Mouse (Mus musculus): ENCODE data around the gene Phf20.
"Not testable (repeated sequence)": the region's sequence is repeated elsewhere in the genome, so short reads cannot be mapped to it uniquely, and the experiment has no call there.

Gene Phf20

DNA sequence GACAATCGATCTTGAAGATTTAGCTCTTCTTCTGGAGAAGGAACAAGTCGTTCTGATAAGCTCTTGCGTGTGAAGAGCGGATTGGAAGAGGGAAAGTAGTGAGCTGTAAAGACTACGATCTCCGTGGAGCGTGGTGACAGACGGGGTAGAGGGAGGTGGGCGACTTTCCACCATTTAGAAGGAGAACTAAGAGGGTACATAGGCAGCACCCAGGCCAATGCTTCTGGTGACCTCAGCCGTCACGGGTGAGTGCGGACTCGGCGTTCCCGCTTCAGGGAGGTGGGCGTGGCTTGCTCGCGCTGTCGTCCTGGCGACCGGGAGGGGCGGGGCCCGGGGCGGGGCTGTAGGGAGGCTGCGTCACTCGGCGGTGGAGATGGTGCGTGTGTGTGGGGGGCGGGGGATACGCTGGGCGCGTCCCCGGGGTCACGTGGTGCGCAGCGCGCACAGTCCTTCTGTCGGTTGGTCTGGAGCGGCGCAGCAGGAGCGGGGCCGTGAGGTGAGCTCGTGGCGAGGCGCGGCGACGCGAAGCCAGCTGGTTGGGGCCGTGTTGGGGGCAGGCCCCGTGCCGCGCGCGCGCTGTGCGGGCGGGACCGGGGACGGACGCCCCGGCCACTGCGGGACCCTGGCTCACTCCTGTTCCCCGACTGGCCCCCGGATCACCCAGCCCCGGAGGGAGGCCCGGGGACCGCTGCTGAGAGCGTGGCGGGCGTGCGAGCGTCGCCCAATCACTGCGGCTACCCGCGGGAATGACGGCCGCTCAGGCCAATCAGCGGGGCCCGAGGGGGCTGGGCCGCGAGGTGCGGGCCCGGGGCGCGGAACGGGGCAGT lies at the start of gene Phf20:
Gene Phf20, plus strand, starts transcription at position 165 of the 827 bp plus-strand sequence.
- peak; percentile 98 for DNase-seq (ENCODE audit: low spot score)

- no peak for DNase-seq (ENCODE audit: low spot score)
Observed at GRCm38 (mm10) chr2:156147316-156147915, 48.9 kb upstream of the Phf20 start.

- DNase-seq (ENCODE audit: low spot score), result no peak
Observed at GRCm38 (mm10) chr2:156151538-156151937, 44.7 kb upstream of the Phf20 start.

- DNase-seq (ENCODE audit: low spot score), result no peak
Observed at GRCm38 (mm10) chr2:156165478-156165877, 30.8 kb upstream of the Phf20 start.

- DNase-seq (ENCODE audit: low spot score), result no peak
Observed at GRCm38 (mm10) chr2:156166557-156166956, 29.7 kb upstream of the Phf20 start.

DNA sequence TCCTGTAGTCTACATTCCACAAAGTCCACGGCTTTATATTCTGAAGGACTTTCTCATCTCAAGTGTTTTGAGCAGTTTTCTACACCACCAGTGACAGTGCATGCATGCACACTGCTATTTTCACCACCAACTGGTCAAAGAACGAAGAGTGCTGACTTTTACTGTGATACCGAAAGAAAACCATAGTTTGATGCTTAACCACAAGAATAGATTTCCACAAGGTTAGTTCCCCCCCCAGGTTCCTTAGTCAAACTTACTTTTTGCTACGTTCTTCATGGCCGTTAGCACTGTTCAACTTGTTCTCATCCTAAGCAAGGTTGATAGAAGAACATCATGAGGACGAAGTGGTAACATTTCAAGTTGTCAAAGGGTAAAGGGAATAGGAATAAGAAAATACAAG lies 19.2 kb upstream of the Phf20 start:
- DNase-seq (ENCODE audit: low spot score), result no peak

DNA sequence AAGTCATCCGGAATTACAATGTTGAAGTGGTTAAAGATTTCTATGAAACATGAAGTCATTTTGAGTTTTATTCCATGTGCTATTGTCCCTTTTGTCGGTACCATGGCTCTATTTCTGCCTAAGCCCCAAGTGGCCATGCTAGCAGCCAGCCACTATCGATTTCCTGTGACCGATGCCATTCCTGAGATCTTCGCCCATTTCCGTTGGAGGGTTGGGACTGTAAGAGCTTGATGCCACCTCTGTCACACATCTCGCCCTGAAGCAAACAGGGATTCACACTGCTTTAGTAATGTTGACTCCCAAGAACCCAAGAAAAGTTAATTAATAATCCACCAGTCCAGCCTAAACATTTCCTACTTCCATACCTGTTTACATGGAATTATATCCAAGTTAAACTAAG lies 18.6 kb upstream of the Phf20 start:
- no peak for DNase-seq (ENCODE audit: low spot score)

- DNase-seq (ENCODE audit: low spot score), result peak; percentile 86
Observed at GRCm38 (mm10) chr2:156179046-156179795, 17.0 kb upstream of the Phf20 start.

DNA sequence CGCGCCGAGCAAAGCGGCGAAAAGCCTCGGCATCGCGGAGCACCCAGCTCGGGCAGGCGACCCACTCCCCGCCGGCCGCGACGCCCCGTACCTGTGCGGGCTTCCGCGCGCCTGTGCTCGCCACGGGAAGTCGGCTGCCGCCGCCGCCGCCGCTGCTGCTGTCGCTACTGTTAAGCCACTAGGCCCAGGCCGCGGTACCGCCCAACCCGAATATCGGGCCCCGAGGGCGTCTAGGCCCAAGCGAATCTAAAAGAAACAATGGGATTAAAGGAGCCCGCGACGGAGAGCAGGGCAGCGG lies 16.5 kb upstream of the Phf20 start:
- DNase-seq (ENCODE audit: low spot score), result no peak

DNA sequence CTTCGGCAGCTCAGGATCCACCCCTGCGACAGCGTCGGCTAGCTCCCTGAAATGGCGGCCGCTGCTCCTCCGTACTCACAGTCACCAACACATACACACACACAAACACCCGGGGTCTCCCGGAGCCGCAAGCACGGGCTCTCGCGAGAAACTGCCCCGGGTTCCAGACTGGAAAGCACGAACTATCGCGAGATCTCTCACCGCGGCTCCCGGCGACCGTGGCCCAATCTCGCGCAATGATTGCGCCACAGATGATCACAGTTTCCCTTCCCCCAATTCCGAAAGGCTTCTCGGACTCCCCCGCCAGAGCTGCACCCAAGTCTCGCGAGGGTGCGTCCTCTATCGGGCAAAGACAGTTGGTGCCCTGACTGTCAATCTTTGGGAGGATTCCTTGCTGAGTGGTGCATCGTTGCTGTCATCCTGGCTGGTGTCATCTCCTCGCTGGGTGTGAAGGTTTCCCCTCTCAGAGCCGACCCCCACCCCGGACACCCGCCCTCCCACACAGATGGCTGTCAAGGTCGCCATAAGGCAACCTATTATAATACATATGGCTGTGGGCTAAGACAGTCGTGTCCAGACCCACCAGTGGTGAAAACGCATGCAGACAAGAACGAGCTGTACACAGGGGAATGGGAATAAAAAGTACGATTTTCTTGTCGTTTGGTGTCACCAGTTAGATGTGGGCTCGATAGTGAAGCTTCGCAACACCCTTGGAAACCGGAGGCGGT lies 16.0 kb upstream of the Phf20 start, which contains the start of gene Rbm39:
Gene Rbm39, minus strand, starts transcription at position 145 of the 728 bp plus-strand sequence.
- DNase-seq (ENCODE audit: low spot score), result peak; percentile 100

DNA sequence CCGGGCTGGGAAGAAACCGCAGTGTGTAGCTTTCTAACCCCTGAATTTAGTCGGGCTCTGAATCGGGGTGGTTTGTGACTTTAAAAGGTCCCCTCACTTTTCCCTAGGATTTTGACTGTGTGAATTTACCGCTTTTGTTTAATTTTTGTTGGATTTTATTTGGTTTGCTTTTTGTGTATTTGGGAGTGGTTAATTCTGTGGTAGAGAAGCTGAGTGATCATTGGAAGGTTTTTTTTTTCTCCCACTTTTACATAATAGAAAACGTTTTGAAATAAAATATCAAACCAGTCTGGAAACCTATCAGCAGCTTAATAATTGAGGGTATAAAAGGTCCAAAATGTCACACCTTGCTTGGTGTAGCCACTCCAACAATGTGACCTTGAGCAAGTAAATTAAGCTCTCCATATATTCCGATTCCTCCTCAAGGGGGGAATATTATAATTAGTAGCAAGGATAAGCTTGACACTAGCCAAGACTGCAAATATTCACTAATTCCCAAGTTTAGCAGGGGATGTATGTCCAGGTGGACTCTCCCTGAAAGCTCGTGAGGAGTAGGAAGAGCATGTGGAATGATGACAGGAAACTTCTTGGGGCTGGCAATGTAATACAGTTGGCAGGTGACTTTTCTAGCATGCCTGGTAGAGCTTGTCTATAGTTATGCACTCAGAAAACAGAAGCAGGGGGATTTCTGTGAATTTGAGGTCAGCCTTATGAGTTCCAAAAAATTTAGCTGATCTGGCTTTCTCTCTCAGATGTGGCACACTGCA lies 15.3 kb upstream of the Phf20 start:
- no peak for DNase-seq (ENCODE audit: low spot score)

GRCm38 (mm10) chr2:156181592-156181991 lies 14.7 kb upstream of the Phf20 start:
- no peak for DNase-seq (ENCODE audit: low spot score)

DNA sequence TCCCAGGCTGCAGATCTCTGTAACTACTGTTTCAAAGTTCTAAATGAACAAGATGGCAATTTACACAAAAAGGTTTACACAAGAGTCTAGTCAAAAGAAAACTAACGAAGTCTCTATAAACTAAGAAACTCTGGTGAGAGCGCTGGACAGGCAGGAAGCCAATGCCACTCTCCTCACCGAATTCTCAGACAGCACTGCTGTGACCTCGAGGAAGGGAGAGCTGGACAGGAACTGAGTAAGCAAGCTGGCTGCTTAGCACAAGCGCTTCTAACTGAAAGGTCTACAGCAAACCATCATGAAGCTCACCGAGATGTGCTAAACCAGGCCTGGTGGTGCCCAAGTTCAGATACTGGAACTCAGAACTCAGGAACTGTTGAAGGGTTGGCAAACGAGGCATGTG lies 7.0 kb upstream of the Phf20 start:
- DNase-seq (ENCODE audit: low spot score), result not testable (repeated sequence)

DNA sequence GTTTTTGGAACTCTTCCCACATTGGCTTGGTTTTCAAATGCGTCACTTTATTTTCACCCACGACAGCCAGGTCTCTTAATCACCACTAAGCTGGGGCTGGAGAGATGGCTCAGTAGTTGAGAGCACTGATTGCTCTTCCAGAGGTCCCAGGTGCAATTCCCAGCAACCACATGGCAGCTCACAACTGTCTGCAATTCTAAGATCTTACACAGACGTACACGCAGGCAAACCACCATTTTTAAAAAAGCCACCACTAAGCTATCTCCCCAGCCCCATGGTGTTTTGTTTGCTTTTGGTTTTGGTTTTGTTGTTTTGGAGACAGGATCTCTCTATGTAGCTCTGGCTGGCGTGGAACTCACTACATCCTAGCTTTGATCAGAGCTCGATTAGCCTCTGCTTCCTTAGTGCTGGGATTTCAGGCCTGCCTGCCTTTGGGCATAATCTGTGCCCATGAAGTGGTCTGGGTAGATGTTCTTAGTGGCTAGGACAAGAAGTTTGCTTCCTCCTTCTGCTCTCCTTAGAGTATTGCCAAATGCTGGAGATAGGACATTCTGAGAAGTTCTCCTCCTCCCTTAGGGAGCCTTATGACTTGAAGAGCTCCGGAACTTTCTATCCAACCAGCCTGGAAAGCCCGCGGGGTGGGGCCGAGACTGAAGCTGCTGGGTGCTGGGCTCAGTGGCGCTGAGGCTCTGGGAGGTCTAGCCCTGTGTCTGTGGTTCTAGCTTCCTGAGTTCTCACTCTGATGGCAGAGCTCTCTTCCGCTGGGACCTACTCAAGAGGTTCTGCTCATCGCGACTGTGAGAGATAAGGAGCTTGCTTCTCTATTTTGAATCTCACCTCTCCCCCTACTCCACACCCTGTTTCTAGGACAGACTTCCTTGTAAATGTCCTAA lies 6.0 kb upstream of the Phf20 start:
- peak; percentile 41 for DNase-seq (ENCODE audit: low spot score)

DNA sequence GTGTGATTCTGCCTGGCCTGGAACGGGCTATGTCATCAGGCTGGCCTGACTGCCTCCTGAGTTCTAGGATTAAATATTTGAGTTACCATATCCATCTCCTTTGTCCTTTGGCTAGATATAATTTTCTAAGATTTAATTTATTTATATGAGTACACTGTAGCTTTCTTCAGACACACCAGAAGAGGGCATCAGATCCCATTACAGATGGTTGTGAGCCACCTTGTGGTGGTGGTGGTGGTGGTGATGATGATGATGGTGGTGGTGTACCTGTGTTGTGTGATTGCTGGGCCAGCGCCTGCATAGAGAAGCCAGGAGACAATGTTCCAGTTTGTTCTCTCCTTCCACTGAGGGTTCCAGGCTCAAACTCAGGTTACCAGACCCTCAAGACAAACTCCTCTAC lies 4.7 kb upstream of the Phf20 start:
- DNase-seq (ENCODE audit: low spot score), result no peak

DNA sequence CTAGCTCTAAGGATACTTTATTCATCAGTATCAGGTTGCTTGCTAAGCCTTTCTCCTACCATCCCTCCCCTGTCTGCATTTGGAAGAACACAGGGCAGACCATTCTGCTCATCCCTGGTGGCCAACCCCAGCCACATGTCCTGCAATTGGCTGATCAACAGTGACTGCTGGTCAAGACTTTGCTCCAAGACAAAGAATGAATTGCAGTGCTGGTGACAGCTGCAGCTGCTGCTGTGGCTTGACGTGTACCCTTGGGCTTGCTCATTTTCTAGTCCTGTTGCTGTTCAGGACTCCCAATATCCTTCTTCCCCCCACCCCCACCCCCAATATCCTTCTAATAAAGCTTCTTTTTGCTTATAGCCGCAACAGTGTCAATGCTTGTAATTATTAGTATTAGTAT lies 4.2 kb upstream of the Phf20 start:
- DNase-seq (ENCODE audit: low spot score), result no peak

- DNase-seq (ENCODE audit: low spot score), result no peak
Observed at GRCm38 (mm10) chr2:156193066-156193862, 3.0 kb upstream of the Phf20 start.

DNA sequence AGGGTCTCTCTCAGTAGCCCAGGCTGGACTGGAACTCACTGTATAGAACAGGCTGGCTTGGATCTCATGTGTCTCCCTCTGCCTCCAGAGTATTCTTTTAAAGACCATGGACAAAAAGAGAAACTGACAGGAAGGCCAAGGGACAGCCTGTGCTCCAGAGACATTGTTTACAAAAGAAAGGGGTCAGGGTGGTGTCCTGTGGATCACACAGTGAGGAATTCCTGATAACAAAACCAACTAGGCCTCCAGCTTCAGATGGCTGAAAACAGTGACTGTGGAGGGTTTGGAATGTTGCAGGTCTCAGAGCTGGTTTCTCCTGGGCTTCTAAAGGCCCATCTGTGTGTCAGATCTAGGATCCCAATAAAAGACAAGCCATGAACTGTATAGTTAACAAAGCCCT lies 1.7 kb upstream of the Phf20 start:
- DNase-seq (ENCODE audit: low spot score), result peak; percentile 48

GRCm38 (mm10) chr2:156197129-156197911 lies 1.1 kb downstream of the Phf20 start:
- DNase-seq (ENCODE audit: low spot score), result no peak
